Mouse (Mus musculus) cerebellum, adult 2 months (tissue): Measurements from ENCODE around the gene Rtl5. TPM values are rescaled to one million over a fixed set of nuclear protein-coding genes. Genes with fewer than 3 reads are reported as not detected.
"Not testable (repeated sequence)": the region's sequence is repeated elsewhere in the genome, so short reads cannot be mapped to it uniquely, and the experiment has no call there.

ENCODE experiments used
- DNase-seq, 2 experiments: peaks; one replicate each; pipeline ENCODE4 v3.0.0; 2021
- H3K27ac ChIP-seq: fragments of 200-500 bp; 2 replicates; pipeline ENCODE4 v1.5.1; 2012; ENCODE audit warnings: low read length, control low read depth, inconsistent platforms; ENCODE audit not compliant: insufficient read depth
- H3K27me3 ChIP-seq: fragments of 200-500 bp; 2 replicates; pipeline ENCODE4 v1.6.1; 2012; ENCODE audit warnings: inconsistent platforms, mild to moderate bottlenecking, low read length, moderate library complexity; ENCODE audit not compliant: control insufficient read depth, insufficient read depth
- H3K4me1 ChIP-seq: fragments of 200-500 bp; 2 replicates; pipeline ENCODE4 v1.6.1; 2011; ENCODE audit warnings: low read length; ENCODE audit not compliant: control insufficient read depth, insufficient read depth
- H3K4me3 ChIP-seq: fragments of 200-500 bp; replicated peaks from 2 replicates; pipeline ENCODE3; 2011; ENCODE audit warnings: mild to moderate bottlenecking, low read depth, low read length, control low read depth; ENCODE audit not compliant: insufficient read depth
- CTCF ChIP-seq: fragments of 200-500 bp; IDR thresholded peaks from 2 replicates; pipeline ENCODE4 v1.5.1; 2011; ENCODE audit warnings: low read depth, mild to moderate bottlenecking, control low read depth, low read length, moderate library complexity, borderline replicate concordance; ENCODE audit not compliant: insufficient read depth
- POLR2A ChIP-seq: fragments of 200-500 bp; IDR thresholded peaks from 2 replicates; pipeline ENCODE4 v1.6.1; 2011; ENCODE audit warnings: low read length, control low read depth, borderline replicate concordance; ENCODE audit not compliant: insufficient read depth
- WGBS: fragments of 180-500 bp; shearing (Covaris S2); methylation state at CpG from one replicate; pipeline ENCODE4 v1.1.7; 2018; 5-methylcytosine and 5-hydroxymethylcytosine counted together
- polyA plus RNA-seq: library from polyadenylated mRNA; depleted of rRNA; stranded (reverse); fragments of >200 nt; gene quantifications from 2 replicates; pipeline ENCODE4 v1.2.3, GENCODE M21; 2012; rRNA removed

Rtl5 gene
- 14.7 and 16.1 TPM in 2 replicates for polyA plus RNA-seq

DNA sequence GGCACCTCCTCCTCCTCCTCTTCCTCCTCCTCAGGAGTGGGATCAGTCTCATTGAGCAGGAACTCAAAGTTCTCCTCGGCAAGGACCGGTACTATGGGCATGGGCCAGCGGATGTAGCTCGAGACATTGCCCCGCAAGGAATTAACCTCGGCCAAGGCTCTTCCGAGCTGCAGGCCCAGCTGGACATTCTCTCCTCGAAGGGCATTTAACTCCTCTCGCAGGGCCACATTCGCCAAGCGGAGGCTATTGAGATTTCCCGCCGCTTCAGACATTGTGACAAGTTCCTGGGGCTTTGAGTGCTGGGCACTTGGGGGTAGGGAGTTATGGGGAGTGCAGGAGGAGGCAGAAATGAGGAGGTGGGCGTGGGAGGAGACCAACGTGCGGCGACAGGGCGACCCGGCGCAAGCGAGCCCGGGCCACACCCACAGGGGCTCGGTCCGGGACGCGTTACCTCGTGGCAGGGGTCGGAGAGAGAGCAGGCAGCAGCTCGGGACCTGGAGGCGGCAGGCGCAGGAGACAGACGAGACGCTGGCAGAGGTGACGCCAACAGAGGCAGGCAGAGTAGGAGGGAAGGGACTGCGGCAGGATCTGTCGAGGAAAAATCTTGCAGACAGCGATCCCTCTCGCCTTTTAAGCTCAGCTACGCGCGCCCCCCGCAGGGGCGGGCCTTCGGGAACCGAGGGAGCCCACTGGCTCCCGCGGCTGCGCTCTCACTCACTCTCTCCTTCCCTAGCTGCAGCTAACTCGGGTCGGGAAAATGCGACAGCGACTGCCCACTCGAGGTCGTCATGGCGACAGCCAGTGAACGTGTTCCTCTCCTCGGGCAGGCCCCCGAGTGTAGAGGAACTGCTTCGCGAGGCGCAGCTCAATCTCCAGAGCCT is at the start of gene Rtl5:
TSS of gene Rtl5 (minus strand) at position 714 of the 881 bp plus-strand sequence.
- peak; percentile 58 to 60 for DNase-seq
- Histone ChIP-seq H3K4me1 (peaks cover 5% of the 10 kb centered on the region; the same call in 1 of the 2 replicates), H3K4me3 (peak within 1 kb of the TSS; percentile 47), H3K27ac (no peak within 1 kb of the TSS), H3K27me3 (no peaks in the 10 kb centered on the region)
- TF ChIP-seq CTCF (no peak), POLR2A (no peak)
- 11% methylated on average over 59 of the region's 61 CpGs for WGBS

DNA sequence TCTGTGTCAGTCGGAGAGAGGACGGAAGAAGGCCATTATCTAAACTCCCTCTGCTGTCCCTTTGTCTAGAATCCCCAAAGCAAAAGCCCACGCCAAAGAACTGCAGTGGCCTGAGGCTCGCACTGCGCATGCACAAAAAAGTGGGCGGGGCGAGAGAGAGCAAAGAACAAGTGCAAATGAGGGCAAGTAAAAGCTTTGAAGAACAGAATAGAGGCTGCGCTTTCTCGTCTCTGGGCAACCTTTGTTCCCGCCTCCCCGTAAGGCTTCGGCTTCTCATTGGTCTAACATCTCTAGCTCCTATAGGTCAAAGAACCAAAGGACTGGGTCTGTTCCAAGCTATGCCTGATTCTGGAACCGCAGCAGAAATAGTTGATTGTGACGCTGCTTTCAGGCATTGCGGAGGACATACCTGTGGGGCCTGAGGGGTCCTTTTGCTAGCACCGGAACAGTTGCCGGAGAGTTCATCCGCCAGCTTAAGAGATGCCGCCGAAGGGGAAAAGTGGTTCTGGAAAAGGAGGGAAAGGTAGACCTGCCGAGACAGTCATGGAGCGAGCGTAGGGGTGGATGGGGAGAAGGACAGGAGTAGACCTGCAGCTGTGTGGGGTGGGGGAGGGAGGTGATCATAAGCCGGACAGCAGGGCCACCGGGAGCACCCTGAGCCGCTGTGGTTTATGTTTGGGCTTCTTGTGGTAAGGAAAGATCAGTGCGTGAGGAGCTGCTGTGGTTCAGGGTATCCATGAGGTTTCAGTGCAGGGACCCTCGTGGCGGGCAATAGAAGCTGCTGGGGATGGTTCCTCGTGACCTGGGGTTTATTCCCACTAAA is 48.1 kb upstream of the Rtl5 start, which contains the start of gene Pin4:
TSS of gene Pin4 (plus strand) at position 406 of the 823 bp plus-strand sequence.
- no peaks in the 10 kb centered on the region for H3K27me3 ChIP-seq
- no peak within 1 kb of the TSS for H3K27ac ChIP-seq
- no peaks in the 10 kb centered on the region for H3K4me1 ChIP-seq
- peak; percentile 91 to 97 for DNase-seq
- peak within 1 kb of the TSS; percentile 97 for H3K4me3 ChIP-seq
- 8% methylated on average over 30 of the region's 30 CpGs for WGBS
- TF ChIP-seq CTCF (0 out of 2 replicates have a peak, but pooled peaks have one; percentile 12), POLR2A (peak; percentile 21; the same call in 1 of the 2 replicates)

DNA sequence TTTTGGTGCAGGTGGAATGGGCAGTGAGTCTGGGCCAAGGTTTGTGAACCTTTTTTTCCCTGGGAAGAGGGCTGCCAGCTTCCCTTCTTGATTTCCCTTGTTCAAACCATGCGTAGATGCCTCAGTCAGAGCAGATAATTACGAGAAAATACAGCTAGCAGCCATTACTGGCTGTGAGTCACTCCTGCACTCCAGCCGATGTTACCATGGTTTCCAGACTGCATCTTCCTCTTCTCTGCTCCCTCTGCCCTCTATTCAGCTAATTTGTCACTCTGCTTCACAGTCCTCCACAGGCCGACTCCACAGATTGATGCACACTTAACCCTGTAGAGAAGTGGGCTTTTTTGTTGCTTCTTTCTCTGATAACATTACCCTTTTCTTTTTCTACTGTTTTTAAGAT is 44.6 kb upstream of the Rtl5 start:
- no peak overlapping the region for H3K4me3 ChIP-seq
- WGBS, result 23% methylated on average over 4 of the region's 4 CpGs
- no peak for DNase-seq
- no peaks in the 10 kb centered on the region for H3K27me3 ChIP-seq
- TF ChIP-seq POLR2A (no peak), CTCF (no peak)
- H3K27ac ChIP-seq, result no peak overlapping the region
- H3K4me1 ChIP-seq, result no peaks in the 10 kb centered on the region

DNA sequence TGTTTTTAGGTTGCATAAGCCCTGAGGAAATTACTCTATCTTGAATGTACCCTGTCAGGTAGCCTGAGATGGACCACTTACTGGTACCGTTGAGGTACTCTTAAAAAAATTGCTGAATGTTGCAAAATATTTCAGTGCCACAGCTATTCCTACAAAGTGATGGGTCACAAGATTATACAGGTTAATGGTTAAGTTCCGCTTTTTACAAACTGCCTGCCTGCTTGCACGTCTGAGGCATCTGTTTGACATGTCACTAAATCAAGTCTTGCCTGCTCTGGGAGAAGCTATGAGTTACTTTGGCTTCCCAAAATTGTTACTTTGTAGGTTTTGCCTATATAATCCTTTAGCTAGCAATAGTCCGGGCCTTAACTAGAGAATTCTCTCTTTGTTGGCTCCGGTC is 38.2 kb upstream of the Rtl5 start:
- H3K27me3 ChIP-seq, H3K4me1 ChIP-seq, DNase-seq, H3K27ac ChIP-seq, H3K4me3 ChIP-seq: not testable (repeated sequence)
- 84% methylated on average over 5 of the region's 5 CpGs for WGBS

DNA sequence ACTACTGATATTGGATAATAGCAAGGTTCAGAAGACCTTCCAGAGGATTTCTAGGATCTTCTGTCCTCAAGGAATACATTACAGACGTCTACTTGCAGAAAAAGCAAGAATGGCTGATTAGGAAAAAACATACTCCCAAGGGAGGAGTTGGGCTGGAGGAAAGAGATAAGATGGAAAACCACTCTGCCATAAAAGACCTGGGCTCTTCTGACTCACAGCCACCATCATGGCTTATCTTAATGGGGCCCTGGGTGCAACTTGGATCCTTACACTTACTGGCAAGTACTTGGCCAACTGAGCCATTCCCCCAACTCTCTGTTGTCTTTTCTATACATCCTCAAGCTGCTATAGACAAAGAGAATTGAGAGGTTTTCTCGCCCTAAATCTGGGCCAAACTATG is 32.7 kb upstream of the Rtl5 start:
- H3K27ac ChIP-seq, H3K4me1 ChIP-seq, DNase-seq, H3K4me3 ChIP-seq, H3K27me3 ChIP-seq: not testable (repeated sequence)
- WGBS, result 83% methylated on average over 2 of the region's 2 CpGs

DNA sequence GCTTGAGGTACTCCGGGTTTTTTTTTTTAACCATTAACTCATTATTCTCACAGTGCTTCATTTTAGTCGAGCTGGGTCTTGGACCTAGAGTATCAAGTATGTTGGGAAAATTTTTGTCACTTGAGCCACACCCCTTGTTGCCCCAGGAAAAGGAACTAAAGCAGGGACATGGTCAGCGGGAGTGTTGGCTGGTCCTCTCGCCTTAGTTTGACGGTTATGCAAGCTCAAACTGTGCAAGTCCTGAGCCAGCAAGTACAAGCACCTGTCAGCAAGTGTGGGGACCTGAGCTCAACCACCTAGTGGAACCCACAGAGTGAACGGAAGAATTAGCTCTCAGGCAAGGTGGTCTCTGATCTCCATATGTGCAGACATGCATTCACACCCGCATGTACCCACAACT is 30.8 kb upstream of the Rtl5 start:
- 34% methylated on average over 7 of the region's 7 CpGs for WGBS
- peak in 1 of 2 experiments; percentile 17 for DNase-seq
- H3K4me3 ChIP-seq, result no peak overlapping the region
- no peak for TF ChIP-seq CTCF
- TF ChIP-seq POLR2A, result no peak
- H3K4me1 ChIP-seq, result peaks cover 4% of the 10 kb centered on the region; the same call in 1 of the 2 replicates
- H3K27ac ChIP-seq, result no peak overlapping the region
- H3K27me3 ChIP-seq, result no peaks in the 10 kb centered on the region

DNA sequence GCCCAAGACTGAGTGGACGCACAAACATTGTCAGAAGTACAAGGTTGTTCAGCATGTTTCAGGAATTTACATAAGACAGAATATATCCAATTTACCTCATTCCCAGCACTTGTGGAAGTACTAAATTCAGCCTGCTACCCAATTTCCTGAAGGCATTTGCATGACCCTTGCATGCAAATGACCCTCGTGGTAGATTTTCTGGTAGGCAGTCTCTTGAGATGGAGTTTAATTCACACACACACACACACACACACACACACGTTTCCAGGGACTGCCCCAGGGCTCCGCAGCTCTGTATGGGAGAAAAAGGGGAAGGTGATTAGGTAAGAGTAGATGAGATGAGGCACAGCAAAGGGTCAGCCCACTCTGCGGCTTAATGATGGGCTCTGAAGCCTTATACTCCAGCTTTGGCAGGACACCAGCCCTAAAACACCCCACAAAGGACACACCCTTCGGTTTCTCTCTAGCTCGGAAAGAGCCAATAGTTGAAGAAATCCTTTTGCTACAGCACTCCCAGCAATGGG is 23.3 kb upstream of the Rtl5 start:
- no peaks in the 10 kb centered on the region for H3K27me3 ChIP-seq
- 79% methylated on average over 7 of the region's 7 CpGs for WGBS
- no peak for TF ChIP-seq CTCF
- no peak for TF ChIP-seq POLR2A
- no peak for DNase-seq
- H3K4me3 ChIP-seq, result no peak overlapping the region
- no peaks in the 10 kb centered on the region for H3K4me1 ChIP-seq
- H3K27ac ChIP-seq, result no peak overlapping the region
